Mouse (Mus musculus) forebrain, embryonic 11.5 days (tissue): ENCODE measurements around the gene Ier5l. TPM values are rescaled to one million over a fixed set of nuclear protein-coding genes. Genes with fewer than 3 reads are reported as not detected.

ENCODE experiments used
- ATAC-seq: fragments of 200-750 bp; cut with Nextera tagmentation; replicated peaks from 2 replicates; pipeline ENCODE4 v1.8.0; 2017; ENCODE audit warnings: moderate TSS enrichment; ENCODE audit not compliant: low FRiP score
- DNase-seq: peaks from one replicate; pipeline ENCODE4 v3.0.0-alpha.2; 2017; ENCODE audit warnings: low spot score
- H3K27ac ChIP-seq: fragments of 300-500 bp; sonication (generic); 2 replicates; pipeline ENCODE4 v1.5.1; 2014; ENCODE audit warnings: low read depth, low read length
- H3K27me3 ChIP-seq: fragments of 300-500 bp; sonication (generic); 2 replicates; pipeline ENCODE4 v1.6.1; 2014; ENCODE audit warnings: mild to moderate bottlenecking, low read length, mixed read lengths; ENCODE audit not compliant: control insufficient read depth, insufficient read depth
- H3K36me3 ChIP-seq: fragments of 300-500 bp; sonication (generic); 2 replicates; pipeline ENCODE4 v1.6.1; 2014; ENCODE audit warnings: mild to moderate bottlenecking, low read length, moderate library complexity, mixed read lengths; ENCODE audit not compliant: control insufficient read depth, insufficient read depth
- H3K4me1 ChIP-seq: fragments of 300-500 bp; sonication (generic); replicated peaks from 2 replicates; pipeline ENCODE4 v1.6.1; 2014; ENCODE audit warnings: low read length, mixed read lengths; ENCODE audit not compliant: control insufficient read depth, insufficient read depth
- H3K4me2 ChIP-seq: fragments of 300-500 bp; sonication (generic); 2 replicates; pipeline ENCODE4 v1.6.1; 2014; ENCODE audit warnings: low read depth, mild to moderate bottlenecking, low read length, moderate library complexity, mixed read lengths; ENCODE audit not compliant: severe bottlenecking
- H3K4me3 ChIP-seq: fragments of 300-500 bp; sonication (generic); 2 replicates; pipeline ENCODE4 v1.5.1; 2014; ENCODE audit warnings: low read depth, low read length
- H3K9ac ChIP-seq: fragments of 300-500 bp; sonication (generic); 2 replicates; pipeline ENCODE4 v1.6.1; 2014; ENCODE audit warnings: low read length
- H3K9me3 ChIP-seq: fragments of 300-500 bp; sonication (generic); 2 replicates; pipeline ENCODE4 v1.6.1; 2016; ENCODE audit warnings: low read length, mixed read lengths; ENCODE audit not compliant: control insufficient read depth
- WGBS: fragments of 180-500 bp; shearing (Covaris S2); extraction: QIAGEN DNeasy Blood & Tissue Kit; methylation state at CpG from one replicate; pipeline ENCODE4 v1.1.7; 2014; 5-methylcytosine and 5-hydroxymethylcytosine counted together
- polyA plus RNA-seq: library from polyadenylated mRNA; unstranded; fragments of >200 nt; fragmentation: Nextera tagmentation; extraction: Ambion mirVana; gene quantifications from 2 replicates; pipeline ENCODE4 v1.2.1, GENCODE M21; 2014

The Ier5l gene
- 3.7 and 8.5 TPM in 2 replicates for polyA plus RNA-seq

DNA sequence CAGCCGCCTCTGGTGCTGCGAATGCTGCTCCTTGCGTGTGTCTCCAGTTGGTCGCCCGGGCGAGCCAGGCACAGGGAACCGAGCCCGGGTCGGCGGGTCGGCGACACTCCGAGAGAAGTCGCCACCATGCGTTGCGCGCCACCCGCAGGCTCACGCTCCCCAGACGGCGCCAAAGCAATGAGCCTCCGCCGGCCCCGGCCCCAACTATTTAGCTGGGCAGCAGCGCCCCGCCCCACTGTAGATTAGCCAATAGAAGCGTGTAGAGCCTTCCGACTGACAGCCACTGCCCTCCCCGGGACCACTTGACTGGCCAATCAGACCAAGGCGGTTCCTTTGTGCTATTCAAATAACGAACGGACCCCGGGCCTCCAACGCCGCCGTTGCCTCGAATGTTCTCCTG, at the start of gene Ier5l:
TSS of gene Ier5l (minus strand) at position 181 of the 400 bp plus-strand sequence.
- peaks cover 15% of the 10 kb centered on the region for H3K4me1 ChIP-seq
- no peaks in the 10 kb centered on the region for H3K36me3 ChIP-seq
- H3K4me2 ChIP-seq, result peak within 1 kb of the TSS; percentile 89
- DNase-seq (peak; percentile 98), ATAC-seq (peak; percentile 91)
- H3K27ac ChIP-seq, result peak within 1 kb of the TSS; percentile 89
- peaks cover under 1% of the 10 kb centered on the region for H3K27me3 ChIP-seq
- H3K9me3 ChIP-seq, result no peaks in the 10 kb centered on the region
- under 1% methylated on average over 37 of the region's 37 CpGs for WGBS
- peak within 1 kb of the TSS; percentile 99 for H3K9ac ChIP-seq
- H3K4me3 ChIP-seq, result peak within 1 kb of the TSS; percentile 96

DNA sequence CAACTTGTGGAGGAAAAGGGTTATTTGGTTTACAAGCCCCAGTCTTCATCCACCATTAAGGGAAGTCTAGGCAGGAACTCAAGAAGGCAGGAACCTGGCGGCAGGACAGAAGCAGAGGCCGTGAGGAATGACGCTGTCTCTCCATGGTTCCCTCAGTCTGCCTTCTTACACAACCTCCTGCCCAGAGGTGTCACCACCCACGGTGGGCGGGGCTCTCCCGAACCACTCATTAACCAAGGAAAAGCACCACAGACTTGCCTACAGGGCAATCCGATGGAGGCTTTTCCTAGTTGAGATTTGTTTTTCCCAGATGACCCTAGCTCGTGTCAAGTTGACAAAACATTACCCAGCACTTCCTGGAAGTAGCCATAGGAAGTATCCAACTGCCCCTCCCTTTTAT, 49.7 kb upstream of the Ier5l start:
- no peaks in the 10 kb centered on the region for H3K27me3 ChIP-seq
- no peak overlapping the region for H3K9ac ChIP-seq
- ATAC-seq (no peak), DNase-seq (no peak)
- H3K36me3 ChIP-seq, result no peaks in the 10 kb centered on the region
- H3K4me3 ChIP-seq, result no peak overlapping the region
- WGBS, result 75% methylated on average over 8 of the region's 8 CpGs
- no peaks in the 10 kb centered on the region for H3K4me1 ChIP-seq
- no peak overlapping the region for H3K4me2 ChIP-seq
- H3K9me3 ChIP-seq, result no peaks in the 10 kb centered on the region
- H3K27ac ChIP-seq, result no peak overlapping the region

DNA sequence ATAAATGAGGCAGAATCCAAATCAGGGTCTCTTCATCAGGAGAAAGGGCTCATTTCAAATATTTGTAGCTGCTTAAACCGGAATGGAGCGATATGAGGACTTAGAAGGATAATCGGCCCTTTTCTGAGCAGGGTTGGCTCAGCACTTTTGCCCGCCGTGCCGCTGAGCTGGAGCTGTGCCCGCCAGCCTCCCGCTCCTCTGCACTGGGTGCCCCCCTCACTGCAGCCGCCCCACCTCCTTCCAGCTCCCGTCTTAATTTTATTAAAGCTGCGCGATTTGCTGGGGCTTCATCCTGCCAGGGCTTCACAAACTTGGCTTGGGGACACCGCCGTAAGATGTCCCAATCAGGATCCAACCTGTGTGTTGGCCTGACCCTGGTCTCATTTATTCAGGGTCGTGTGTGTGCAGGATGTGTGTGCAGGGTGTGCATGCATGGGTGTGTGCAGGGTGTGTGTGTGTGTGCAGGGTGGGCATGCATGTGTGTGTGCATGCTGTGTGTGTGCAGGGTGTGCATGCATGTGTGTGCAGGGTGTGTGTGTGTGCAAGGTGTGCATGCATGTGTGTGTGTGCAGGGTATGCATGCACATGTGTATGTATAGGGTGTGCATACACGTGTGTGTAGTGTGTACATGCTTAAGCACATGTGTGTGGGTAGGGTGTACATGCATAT, 36.8 kb upstream of the Ier5l start:
- ATAC-seq (no peak), DNase-seq (no peak)
- Histone ChIP-seq H3K27ac (no peak overlapping the region), H3K4me3 (no peak overlapping the region), H3K9me3 (no peaks in the 10 kb centered on the region), H3K4me2 (no peak overlapping the region), H3K27me3 (no peaks in the 10 kb centered on the region), H3K4me1 (0 out of 2 replicates have a peak, but pooled peaks cover 2% of the 10 kb centered on the region), H3K36me3 (no peaks in the 10 kb centered on the region), H3K9ac (no peak overlapping the region)
- 81% methylated on average over 16 of the region's 16 CpGs for WGBS

DNA sequence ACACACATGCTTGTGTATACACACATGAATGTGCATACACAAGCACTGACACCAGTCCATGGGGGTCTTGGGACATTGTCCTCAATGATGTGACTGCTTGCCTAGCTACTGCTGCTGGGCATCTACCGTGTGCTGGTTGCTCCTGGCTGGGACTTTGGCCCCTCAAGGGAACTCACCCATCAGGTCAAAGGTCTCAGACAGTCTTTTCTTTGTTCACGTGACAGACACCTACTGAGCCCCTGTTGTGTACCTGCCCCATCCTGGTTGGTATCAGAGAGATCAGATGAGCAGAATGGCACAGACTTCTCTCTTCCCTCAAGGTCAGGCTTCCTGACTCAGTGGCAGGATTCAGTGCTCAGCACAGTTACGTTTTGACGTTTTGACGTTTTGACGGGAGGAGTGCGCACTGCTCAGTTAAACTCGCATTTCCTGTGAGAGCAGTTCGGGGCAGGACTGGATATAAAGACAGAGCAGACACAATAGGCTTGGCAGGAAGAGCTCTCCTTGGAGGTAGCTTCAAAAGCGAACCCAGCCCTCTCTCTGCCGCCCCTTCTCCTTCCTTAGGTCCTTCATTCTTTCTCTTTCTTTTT, 33.2 kb upstream of the Ier5l start:
- no peaks in the 10 kb centered on the region for H3K4me1 ChIP-seq
- WGBS, result 67% methylated on average over 11 of the region's 11 CpGs
- H3K9me3 ChIP-seq, result no peaks in the 10 kb centered on the region
- H3K4me2 ChIP-seq, result no peak overlapping the region
- no peak overlapping the region for H3K4me3 ChIP-seq
- H3K27ac ChIP-seq, result no peak overlapping the region
- DNase-seq (no peak), ATAC-seq (no peak)
- no peak overlapping the region for H3K9ac ChIP-seq
- no peaks in the 10 kb centered on the region for H3K36me3 ChIP-seq
- H3K27me3 ChIP-seq, result no peaks in the 10 kb centered on the region

DNA sequence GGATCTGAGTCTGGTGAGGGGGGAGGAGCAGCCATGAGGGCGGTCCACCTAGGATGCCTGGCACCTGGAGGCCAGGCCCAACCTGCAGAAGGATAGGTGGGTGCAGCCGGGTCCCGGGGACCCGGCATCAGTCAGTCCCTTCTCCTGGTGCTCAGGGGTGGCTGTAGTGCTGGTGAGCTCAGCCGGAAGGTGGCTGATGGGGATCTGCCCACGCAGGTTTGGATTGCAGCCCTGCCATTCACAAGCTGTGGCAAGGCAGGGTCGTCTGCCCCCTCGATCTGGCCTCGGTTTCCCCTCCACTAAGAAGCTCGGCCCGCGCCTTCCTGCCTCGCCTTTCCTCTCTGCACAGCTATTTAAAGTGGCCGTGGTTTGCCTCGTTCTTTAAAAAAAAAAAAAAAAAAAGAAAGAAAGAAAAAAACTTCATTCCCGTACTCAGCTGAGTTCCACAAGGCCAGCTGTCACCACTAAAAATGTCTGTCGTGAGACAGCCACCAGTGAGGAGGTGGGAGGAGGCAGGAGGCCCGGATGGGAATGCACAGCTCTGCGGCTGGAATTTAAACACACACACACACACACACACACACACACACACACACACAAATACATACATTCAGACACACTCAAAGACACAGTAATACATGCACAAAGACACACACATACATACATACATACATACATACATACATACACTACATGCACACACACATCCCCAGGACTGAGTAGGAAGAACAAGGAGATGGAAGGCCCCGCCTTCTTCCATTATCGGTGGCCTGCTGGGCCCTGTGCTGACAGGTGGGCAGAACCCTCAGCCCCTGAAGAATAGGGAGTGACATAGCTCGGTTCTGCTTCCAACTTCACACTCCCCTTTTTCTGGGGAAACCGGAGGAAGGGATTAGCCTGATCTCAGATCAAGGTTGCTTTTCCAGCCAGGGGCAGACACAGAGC, 29.9 kb upstream of the Ier5l start:
- no peak overlapping the region for H3K4me2 ChIP-seq
- no peaks in the 10 kb centered on the region for H3K27me3 ChIP-seq
- H3K4me1 ChIP-seq, result no peaks in the 10 kb centered on the region
- DNase-seq (no peak), ATAC-seq (no peak)
- WGBS, result 49% methylated on average over 23 of the region's 23 CpGs
- H3K36me3 ChIP-seq, result no peaks in the 10 kb centered on the region
- no peak overlapping the region for H3K27ac ChIP-seq
- no peaks in the 10 kb centered on the region for H3K9me3 ChIP-seq
- H3K9ac ChIP-seq, result no peak overlapping the region
- H3K4me3 ChIP-seq, result no peak overlapping the region

DNA sequence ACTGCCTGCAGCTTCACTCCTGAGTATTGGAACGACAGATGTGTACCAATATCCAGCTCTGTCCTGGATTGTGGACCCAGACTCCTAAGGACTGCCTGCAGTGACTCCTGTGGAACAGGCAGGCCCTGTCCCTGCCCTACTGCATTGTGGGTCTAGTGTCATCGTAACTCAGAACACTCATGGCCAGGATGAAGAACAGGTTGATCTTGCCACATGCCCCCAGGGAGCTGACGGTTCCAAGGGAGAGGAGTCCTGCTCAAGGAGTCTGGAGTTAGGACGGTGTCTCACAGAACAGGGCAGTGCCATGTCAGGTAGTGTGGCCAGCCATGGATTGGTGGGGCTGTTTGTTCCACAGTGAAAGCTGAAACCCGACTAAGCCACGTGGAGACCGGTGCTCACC, 27.7 kb upstream of the Ier5l start:
- H3K9me3 ChIP-seq, result no peaks in the 10 kb centered on the region
- H3K9ac ChIP-seq, result no peak overlapping the region
- no peaks in the 10 kb centered on the region for H3K27me3 ChIP-seq
- DNase-seq, result no peak
- 83% methylated on average over 7 of the region's 7 CpGs for WGBS
- no peak for ATAC-seq
- H3K27ac ChIP-seq, result no peak overlapping the region
- no peak overlapping the region for H3K4me2 ChIP-seq
- H3K36me3 ChIP-seq, result no peaks in the 10 kb centered on the region
- no peak overlapping the region for H3K4me3 ChIP-seq
- no peaks in the 10 kb centered on the region for H3K4me1 ChIP-seq

DNA sequence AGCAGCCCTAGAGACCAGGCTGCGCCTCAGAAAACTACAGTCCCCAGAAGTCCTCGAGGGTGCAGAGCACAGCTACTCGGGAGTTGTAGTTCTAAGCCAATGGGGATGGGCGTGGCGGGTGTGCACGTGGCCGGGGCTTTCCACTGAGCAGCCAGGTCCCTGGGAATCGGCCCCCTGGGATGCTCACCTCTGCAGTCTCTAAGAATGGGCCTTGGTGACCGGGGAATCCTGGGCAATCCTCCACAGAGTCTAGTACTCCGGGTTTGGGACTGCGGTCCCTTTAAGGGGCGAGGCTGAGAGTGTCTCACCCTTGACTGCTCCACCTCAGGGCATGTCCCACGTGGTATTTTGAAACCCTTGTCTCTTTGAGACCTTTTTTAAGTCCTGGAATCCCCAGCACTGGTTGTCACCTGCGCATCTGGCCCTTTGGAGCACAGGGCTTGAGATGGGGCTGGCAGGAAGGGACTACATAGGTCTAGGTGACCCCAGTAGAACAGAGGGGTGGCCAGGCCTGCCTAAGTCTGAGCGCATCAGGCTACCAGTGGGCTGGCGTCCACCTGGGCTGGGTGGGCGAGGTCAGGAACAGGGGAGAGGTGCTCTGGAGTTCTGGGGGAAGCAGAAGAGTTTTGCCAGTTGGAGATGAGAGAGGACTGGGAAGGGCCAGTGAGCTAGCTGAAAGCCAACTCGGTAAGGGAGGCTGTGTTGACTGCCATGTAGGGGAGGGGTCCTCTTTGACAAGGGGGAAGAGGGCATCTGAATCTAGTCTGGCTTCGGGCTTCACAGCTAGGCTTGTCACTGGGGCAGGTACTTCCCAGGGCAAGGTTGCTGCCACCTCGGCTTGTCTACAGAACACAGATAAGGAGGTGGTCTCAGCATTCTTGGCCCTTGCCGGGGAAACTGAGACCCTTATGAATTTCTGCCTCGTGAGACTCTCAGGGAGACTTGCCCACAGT, 22.2 kb upstream of the Ier5l start:
- peak; percentile 82 for DNase-seq
- Histone ChIP-seq H3K9ac (peak overlapping the region; percentile 37; the same call in 1 of the 2 replicates), H3K27ac (no peak overlapping the region), H3K4me3 (peak overlapping the region; percentile 26), H3K4me2 (peak overlapping the region; percentile 48), H3K36me3 (no peaks in the 10 kb centered on the region), H3K4me1 (peaks cover 3% of the 10 kb centered on the region; the same call in 1 of the 2 replicates), H3K27me3 (no peaks in the 10 kb centered on the region), H3K9me3 (no peaks in the 10 kb centered on the region)
- WGBS, result 26% methylated on average over 22 of the region's 22 CpGs
- peak; percentile 92 for ATAC-seq
